Mouse (Mus musculus): ENCODE measurements at regions not wholly inside any gene's neighbourhood (a gene's known extent, or its start where the extent isn't known, plus 50 kb on each side); places are given as distances from the start of the nearest gene placed in this dataset.

- TF ChIP-seq CTCF (IDR thresholded peaks at IDR 0.05; ENCODE audit: borderline replicate concordance, insufficient read depth, low read length) (no peak), POLR2A (IDR thresholded peaks at IDR 0.05; ENCODE audit: low read depth, low read length) (no peak)
Observed at GRCm38 (mm10) chr11:22456286-22456685, 55.6 kb upstream of the Tmem17 start.

Measured in embryonic fibroblast, embryonic 13.5 days (primary cell).